In the genomic region with DNA sequence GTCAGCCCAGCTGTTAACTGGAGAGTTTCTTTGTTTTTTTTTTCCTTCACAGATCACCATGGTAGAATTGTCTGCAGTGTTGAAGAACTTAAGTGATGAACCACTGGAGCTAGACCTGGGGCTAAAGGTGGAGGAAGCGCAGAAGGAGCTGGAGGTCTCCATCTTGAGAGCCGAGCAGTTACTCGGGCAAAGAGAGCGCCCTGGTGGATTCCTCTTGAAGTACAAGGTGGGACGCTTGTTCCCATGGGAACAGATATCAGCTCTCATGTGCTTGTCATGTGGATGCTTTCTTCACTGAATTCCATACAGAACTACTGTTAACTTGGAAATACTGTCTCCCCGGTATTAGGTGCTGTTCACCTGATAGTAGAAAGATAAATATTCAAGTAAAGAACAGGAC, we compare ENCODE assay signal across 8 mouse cellular contexts.
DNase-seq lines count a peak whose midpoint lies in the region; ATAC-seq and TF ChIP-seq lines count a peak whose summit lies in the region.

No protein-coding gene starts in this region.

- intact Hi-C loops in gastrocnemius, adult 2 months (cut with DNase I) = no loop called here
- intact Hi-C loops in left cerebral cortex, postnatal 10 days (cut with DNase I) = loop anchor here (5.0 kb wide), 1 partner anchor 122 kb away; no protein-coding TSS in a partner anchor

- DNase-seq in gastrocnemius, adult 2 months = no peak
- no peak for DNase-seq in gastrocnemius, adult 18-20 months (ENCODE audit: low spot score)
- no peak for DNase-seq in midbrain, embryonic 10.5 days (ENCODE audit: low spot score)
- peak; percentile 56 for DNase-seq in embryonic facial prominence, embryonic 11.5 days (ENCODE audit: low spot score)
- peak; percentile 67 for DNase-seq in left cerebral cortex, postnatal 10 days (ENCODE audit: extremely low spot score in 1 of 2, low spot score in 2 of 2)
- DNase-seq in stomach, postnatal 0 days (ENCODE audit: low spot score) = peak; percentile 52
- DNase-seq in ovary, postnatal 36 days (ENCODE audit: low spot score) = no peak

- no peak overlapping the region for H3K27ac ChIP-seq in gastrocnemius, adult 2 months
- H3K27ac ChIP-seq in midbrain, embryonic 16.5 days (ENCODE audit: low read length) = no peak overlapping the region
- no peak overlapping the region for H3K27ac ChIP-seq in midbrain, embryonic 10.5 days (replicated peaks)
- no peak overlapping the region for H3K27ac ChIP-seq in embryonic facial prominence, embryonic 11.5 days (replicated peaks; ENCODE audit: low read depth, low read length)
- no peak overlapping the region for H3K27ac ChIP-seq in stomach, postnatal 0 days (replicated peaks)

- no peaks in the 10 kb centered on the region for H3K4me1 ChIP-seq in midbrain, embryonic 16.5 days (ENCODE audit: control insufficient read depth, insufficient read depth, low read length)
- H3K4me1 ChIP-seq in midbrain, embryonic 10.5 days = peaks cover 12% of the 10 kb centered on the region
- no peaks in the 10 kb centered on the region for H3K4me1 ChIP-seq in embryonic facial prominence, embryonic 11.5 days (ENCODE audit: control insufficient read depth, insufficient read depth, low read length)
- H3K4me1 ChIP-seq in stomach, postnatal 0 days (replicated peaks; ENCODE audit: control insufficient read depth, insufficient read depth) = no peaks in the 10 kb centered on the region

- H3K9me3 ChIP-seq in midbrain, embryonic 16.5 days (replicated peaks; ENCODE audit: control insufficient read depth, low read length, poor library complexity, severe bottlenecking) = no peaks in the 10 kb centered on the region
- no peaks in the 10 kb centered on the region for H3K9me3 ChIP-seq in midbrain, embryonic 10.5 days (replicated peaks)
- H3K9me3 ChIP-seq in embryonic facial prominence, embryonic 11.5 days (replicated peaks; ENCODE audit: control insufficient read depth, low read length) = no peaks in the 10 kb centered on the region
- no peaks in the 10 kb centered on the region for H3K9me3 ChIP-seq in stomach, postnatal 0 days (ENCODE audit: control insufficient read depth, low read length)

- 0 out of 2 replicates have a peak, but pooled peaks have one; percentile 42 for ATAC-seq in midbrain, embryonic 16.5 days
- no peak for ATAC-seq in embryonic facial prominence, embryonic 11.5 days (replicated peaks; ENCODE audit: insufficient number of reproducible peaks, low FRiP score, low TSS enrichment, low read depth)
- ATAC-seq in stomach, postnatal 0 days (ENCODE audit: low FRiP score, low TSS enrichment) = no peak

- H3K27me3 ChIP-seq in midbrain, embryonic 16.5 days (ENCODE audit: control insufficient read depth, insufficient read depth, low read depth, low read length) = no peaks in the 10 kb centered on the region
- H3K27me3 ChIP-seq in midbrain, embryonic 10.5 days (ENCODE audit: low read depth, poor library complexity, severe bottlenecking) = no peaks in the 10 kb centered on the region
- H3K27me3 ChIP-seq in embryonic facial prominence, embryonic 11.5 days (ENCODE audit: control insufficient read depth, insufficient read depth, low read length) = no peaks in the 10 kb centered on the region
- H3K27me3 ChIP-seq in stomach, postnatal 0 days (ENCODE audit: control insufficient read depth, insufficient read depth, low read length) = no peaks in the 10 kb centered on the region

- no peaks in the 10 kb centered on the region for H3K36me3 ChIP-seq in midbrain, embryonic 16.5 days (ENCODE audit: control insufficient read depth, insufficient read depth, low read length)
- H3K36me3 ChIP-seq in midbrain, embryonic 10.5 days = peaks cover 93% of the 10 kb centered on the region
- no peaks in the 10 kb centered on the region; the same call in none of the 2 replicates for H3K36me3 ChIP-seq in embryonic facial prominence, embryonic 11.5 days (replicated peaks; ENCODE audit: control insufficient read depth, insufficient read depth, low read depth, low read length)
- peaks cover 5% of the 10 kb centered on the region for H3K36me3 ChIP-seq in stomach, postnatal 0 days (ENCODE audit: control insufficient read depth, insufficient read depth, low read length)

- TF ChIP-seq EP300 in stomach, postnatal 0 days (optimal IDR thresholded peaks at IDR 0.05) = no peak

- H3K9ac ChIP-seq in midbrain, embryonic 16.5 days (ENCODE audit: low read depth, low read length) = no peak overlapping the region
- no peak overlapping the region for H3K9ac ChIP-seq in embryonic facial prominence, embryonic 11.5 days (replicated peaks; ENCODE audit: low read length)
- H3K9ac ChIP-seq in stomach, postnatal 0 days (ENCODE audit: low read length) = no peak overlapping the region

- H3K4me2 ChIP-seq in midbrain, embryonic 16.5 days (ENCODE audit: low read length) = no peak overlapping the region
- no peak overlapping the region for H3K4me2 ChIP-seq in embryonic facial prominence, embryonic 11.5 days (ENCODE audit: low read depth, low read length)
- no peak overlapping the region for H3K4me2 ChIP-seq in stomach, postnatal 0 days (replicated peaks; ENCODE audit: low read depth)

- no peak overlapping the region for H3K4me3 ChIP-seq in gastrocnemius, adult 2 months
- no peak overlapping the region for H3K4me3 ChIP-seq in midbrain, embryonic 16.5 days (ENCODE audit: low read depth, low read length)
- no peak overlapping the region for H3K4me3 ChIP-seq in midbrain, embryonic 10.5 days
- H3K4me3 ChIP-seq in embryonic facial prominence, embryonic 11.5 days (ENCODE audit: low read depth, low read length) = no peak overlapping the region
- H3K4me3 ChIP-seq in stomach, postnatal 0 days (ENCODE audit: low read depth, low read length) = no peak overlapping the region

- WGBS in midbrain, embryonic 16.5 days = 52% methylated on average over 6 of the region's 6 CpGs
- WGBS in midbrain, embryonic 10.5 days = 73% methylated on average over 6 of the region's 6 CpGs
- WGBS in embryonic facial prominence, embryonic 11.5 days = 63% methylated on average over 6 of the region's 6 CpGs
- 64% methylated on average over 6 of the region's 6 CpGs for WGBS in stomach, postnatal 0 days

- peak; percentile 40 for TF ChIP-seq CTCF in gastrocnemius, adult 2 months (IDR thresholded peaks at IDR 0.05)
- peak; percentile 71 for TF ChIP-seq CTCF in stomach, postnatal 0 days (IDR thresholded peaks at IDR 0.05; ENCODE audit: low read depth)

Comparison
In these comparisons a context has a peak if more than half of its experiments do, and no peak if none do; other contexts are left out.
1. DNase-seq: peak in embryonic facial prominence, embryonic 11.5 days (single experiment), left cerebral cortex, postnatal 10 days (2 of 2) and stomach, postnatal 0 days (single experiment); none in gastrocnemius, adult 2 months (single experiment), gastrocnemius, adult 18-20 months (single experiment), midbrain, embryonic 10.5 days (single experiment) and ovary, postnatal 36 days (single experiment).